Mouse (Mus musculus): ENCODE data around the gene Pdcd11. TPM values are rescaled to one million over a fixed set of nuclear protein-coding genes. Genes with fewer than 3 reads are reported as not detected.
"Not testable (repeated sequence)": the region's sequence is repeated elsewhere in the genome, so short reads cannot be mapped to it uniquely, and the experiment has no call there.

Gene Pdcd11
- total and polyA plus RNA-seq, 2 experiments from 2014 or later = 3.8 to 11.0 TPM

DNA sequence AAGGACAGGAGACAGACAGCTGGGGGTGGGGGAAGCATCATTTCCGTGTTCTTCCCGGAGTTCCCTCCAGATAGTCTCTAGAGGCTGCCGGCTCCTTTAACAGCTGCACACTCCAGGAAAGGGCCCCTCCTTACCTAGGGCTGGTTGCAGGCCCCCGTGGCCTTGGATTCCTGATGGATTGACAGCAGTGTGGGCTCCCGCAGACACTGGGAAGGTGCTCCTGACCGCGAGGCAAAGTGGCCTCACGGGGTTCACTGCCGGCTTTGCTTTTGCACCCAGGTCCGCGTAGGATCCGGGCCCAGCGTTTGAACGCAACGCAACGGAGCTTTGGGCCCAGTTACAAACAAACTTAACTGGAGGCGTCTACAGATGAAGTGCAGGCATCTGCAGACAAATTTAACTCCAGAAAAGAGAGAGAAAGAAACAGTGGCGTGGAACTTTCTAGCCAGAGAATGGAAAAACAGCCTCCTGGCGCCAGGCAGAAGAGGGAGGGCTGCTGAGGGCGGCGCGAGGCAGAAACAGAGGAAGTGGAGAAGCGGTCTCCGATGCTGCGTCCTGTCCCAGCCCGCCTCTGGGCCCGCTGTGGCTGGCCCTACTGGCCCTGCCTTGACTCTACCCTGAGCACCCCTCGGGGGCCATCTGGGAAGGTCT lies 47.3 kb downstream of the Pdcd11 start, which contains the start of gene Calhm2:
Gene Calhm2, minus strand, starts transcription at position 524 of the 651 bp plus-strand sequence.
- Histone ChIP-seq H3K4me1 (ENCODE audit: insufficient read depth, low read length) (peaks cover 5% of the 10 kb centered on the region; the same call in 1 of the 2 replicates), H3K9me3 (ENCODE audit: low read length) (no peaks in the 10 kb centered on the region), H3K27ac (ENCODE audit: low read depth, low read length) (no peak within 1 kb of the TSS), H3K36me3 (ENCODE audit: insufficient read depth, low read length) (no peaks in the 10 kb centered on the region), H3K4me3 (ENCODE audit: low read depth, low read length) (peak within 1 kb of the TSS; percentile 22; the same call in 1 of the 2 replicates), H3K4me2 (ENCODE audit: low read depth, low read length, poor library complexity, severe bottlenecking) (peak within 1 kb of the TSS; percentile 50), H3K9ac (replicated peaks; ENCODE audit: low read length, poor library complexity, severe bottlenecking) (peak within 1 kb of the TSS; percentile 50; the same call in 1 of the 2 replicates), H3K27me3 (ENCODE audit: insufficient read depth, low read length) (no peaks in the 10 kb centered on the region; the same call in none of the 2 replicates)
- WGBS = 11% methylated on average over 28 of the region's 28 CpGs
- ATAC-seq (ENCODE audit: low FRiP score) (no peak), DNase-seq (ENCODE audit: low spot score) (peak; percentile 35)
- no peak for TF ChIP-seq CTCF (IDR thresholded peaks at IDR 0.05)

DNA sequence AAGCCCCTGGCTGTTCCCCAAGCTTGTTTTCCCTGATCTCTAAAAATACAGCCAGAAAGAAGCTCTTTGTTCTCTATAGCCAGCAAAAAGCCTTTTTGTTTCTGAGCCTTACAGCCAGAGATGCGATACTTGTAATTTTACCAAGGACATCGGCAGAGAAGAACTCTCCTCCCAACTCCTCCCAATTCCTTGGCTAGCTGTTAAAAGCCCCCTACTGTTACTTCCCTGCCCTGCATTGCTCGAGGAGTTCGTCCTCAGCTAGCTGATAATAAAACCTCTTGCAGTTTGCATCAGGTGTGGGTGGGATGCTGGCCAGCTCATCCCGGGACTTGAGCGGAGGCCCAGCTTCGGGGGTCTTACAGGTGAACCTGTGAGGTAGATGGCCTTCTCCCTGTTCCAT lies 49.0 kb downstream of the Pdcd11 start:
- not testable (repeated sequence) for H3K36me3 ChIP-seq (ENCODE audit: insufficient read depth, low read length); H3K9me3 ChIP-seq (ENCODE audit: low read length); H3K4me1 ChIP-seq (ENCODE audit: insufficient read depth, low read length); ATAC-seq (ENCODE audit: low FRiP score); H3K4me2 ChIP-seq (ENCODE audit: low read depth, low read length, poor library complexity, severe bottlenecking); H3K27ac ChIP-seq (ENCODE audit: low read depth, low read length); H3K27me3 ChIP-seq (ENCODE audit: insufficient read depth, low read length); H3K4me3 ChIP-seq (ENCODE audit: low read depth, low read length); DNase-seq (ENCODE audit: low spot score); H3K9ac ChIP-seq (replicated peaks; ENCODE audit: low read length, poor library complexity, severe bottlenecking)
- peak; percentile 41 for TF ChIP-seq CTCF (IDR thresholded peaks at IDR 0.05)
- WGBS = 46% methylated on average over 7 of the region's 7 CpGs

DNA sequence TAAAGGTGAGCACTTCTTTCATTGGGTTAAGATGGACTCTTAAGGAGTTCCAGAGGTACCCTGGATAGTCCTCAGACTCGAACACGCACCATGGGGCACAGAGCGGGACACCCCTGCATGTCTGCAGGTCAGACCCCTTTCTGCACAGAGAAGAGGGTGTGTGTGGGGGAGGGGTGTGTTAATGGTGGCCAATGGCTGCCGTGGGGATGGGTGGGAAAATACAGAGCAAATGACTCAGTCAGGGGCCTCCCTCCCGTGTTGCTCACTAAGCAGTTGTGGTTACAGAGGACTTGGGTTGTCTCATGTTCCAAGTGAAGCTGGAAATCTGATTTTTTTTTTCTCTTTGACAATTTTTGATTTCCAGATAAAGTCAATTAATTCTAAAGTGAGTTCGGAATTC lies 51.9 kb downstream of the Pdcd11 start:
- H3K27ac ChIP-seq (ENCODE audit: low read depth, low read length) = no peak overlapping the region
- TF ChIP-seq CTCF (IDR thresholded peaks at IDR 0.05) = no peak
- WGBS = 82% methylated on average over 6 of the region's 6 CpGs

DNA sequence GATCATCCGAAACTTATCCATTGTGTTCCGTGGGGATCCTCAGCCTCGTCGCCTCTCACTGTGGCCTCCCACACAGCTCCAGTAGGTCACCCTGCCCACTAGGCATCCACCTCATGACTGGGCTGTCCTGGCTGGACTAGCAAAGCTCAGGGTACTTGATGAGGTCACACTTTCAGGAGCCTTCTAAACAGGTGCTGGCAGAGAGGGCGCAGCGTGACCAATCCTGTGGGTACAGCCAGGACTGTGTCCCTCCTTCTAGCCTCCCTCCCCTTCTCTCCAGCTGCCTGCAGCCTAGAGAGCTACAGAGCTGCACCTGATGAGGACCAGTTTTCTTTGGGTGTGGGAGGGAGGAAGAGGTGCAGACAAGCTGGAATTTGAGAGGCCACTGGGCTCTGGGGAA lies 53.6 kb downstream of the Pdcd11 start, which contains the start of gene Calhm1:
Gene Calhm1, minus strand, starts transcription at position 101 of the 400 bp plus-strand sequence.
- Histone ChIP-seq H3K36me3 (ENCODE audit: insufficient read depth, low read length) (no peaks in the 10 kb centered on the region), H3K9me3 (ENCODE audit: low read length) (no peaks in the 10 kb centered on the region), H3K4me2 (ENCODE audit: low read depth, low read length, poor library complexity, severe bottlenecking) (no peak within 1 kb of the TSS), H3K4me1 (ENCODE audit: insufficient read depth, low read length) (no peaks in the 10 kb centered on the region), H3K27me3 (ENCODE audit: insufficient read depth, low read length) (no peaks in the 10 kb centered on the region), H3K9ac (replicated peaks; ENCODE audit: low read length, poor library complexity, severe bottlenecking) (no peak within 1 kb of the TSS), H3K27ac (ENCODE audit: low read depth, low read length) (no peak within 1 kb of the TSS), H3K4me3 (ENCODE audit: low read depth, low read length) (no peak within 1 kb of the TSS)
- no peak for DNase-seq (ENCODE audit: low spot score)
- WGBS = 96% methylated on average over 6 of the region's 6 CpGs
- ATAC-seq (ENCODE audit: low FRiP score) = no peak
- TF ChIP-seq CTCF (IDR thresholded peaks at IDR 0.05) = no peak

More for the DNA sequence above, 51.9 kb downstream of the Pdcd11 start:
- Histone ChIP-seq H3K4me2 (ENCODE audit: low read depth, low read length, poor library complexity, severe bottlenecking) (no peak overlapping the region), H3K9me3 (ENCODE audit: low read length) (no peaks in the 10 kb centered on the region), H3K27me3 (ENCODE audit: insufficient read depth, low read length) (no peaks in the 10 kb centered on the region; the same call in none of the 2 replicates), H3K36me3 (ENCODE audit: insufficient read depth, low read length) (no peaks in the 10 kb centered on the region), H3K4me3 (ENCODE audit: low read depth, low read length) (no peak overlapping the region), H3K9ac (replicated peaks; ENCODE audit: low read length, poor library complexity, severe bottlenecking) (no peak overlapping the region), H3K4me1 (ENCODE audit: insufficient read depth, low read length) (peaks cover 4% of the 10 kb centered on the region; the same call in 1 of the 2 replicates)
- ATAC-seq (ENCODE audit: low FRiP score) (no peak), DNase-seq (ENCODE audit: low spot score) (no peak)

DNA sequence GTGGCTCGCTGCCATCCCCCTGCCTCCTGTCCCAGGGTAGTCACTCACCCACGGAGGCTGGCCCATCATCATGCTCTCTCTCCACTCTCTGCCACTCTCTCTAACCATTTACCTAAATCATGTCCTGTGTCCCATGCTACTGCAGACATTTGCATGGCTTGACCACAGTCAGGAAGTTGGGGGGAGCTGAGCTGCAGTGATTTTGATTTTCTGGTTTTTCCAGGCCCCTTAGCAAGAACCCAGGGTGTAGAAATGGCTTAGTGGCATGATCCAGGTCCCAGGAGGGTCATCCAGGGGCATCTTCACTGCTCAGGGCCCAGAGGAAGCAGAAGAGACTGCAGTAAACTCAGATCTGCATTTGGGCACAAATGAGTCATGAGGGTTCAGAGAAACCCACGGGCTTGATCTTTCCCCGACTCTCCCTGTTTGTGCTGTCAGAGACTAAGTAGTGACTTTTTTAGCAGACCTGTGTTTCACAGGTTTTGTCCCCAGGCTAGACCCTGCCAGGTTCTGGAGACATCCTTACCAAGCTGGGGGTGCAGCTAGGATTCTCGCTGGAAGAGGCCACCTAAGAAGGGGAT lies 57.8 kb downstream of the Pdcd11 start:
- H3K27me3 ChIP-seq (ENCODE audit: insufficient read depth, low read length) = no peaks in the 10 kb centered on the region
- no peak for TF ChIP-seq CTCF (IDR thresholded peaks at IDR 0.05)
- ATAC-seq (ENCODE audit: low FRiP score) (no peak), DNase-seq (ENCODE audit: low spot score) (no peak)
- H3K36me3 ChIP-seq (ENCODE audit: insufficient read depth, low read length) = no peaks in the 10 kb centered on the region
- no peak overlapping the region for H3K27ac ChIP-seq (ENCODE audit: low read depth, low read length)
- H3K4me3 ChIP-seq (ENCODE audit: low read depth, low read length) = no peak overlapping the region
- H3K9ac ChIP-seq (replicated peaks; ENCODE audit: low read length, poor library complexity, severe bottlenecking) = no peak overlapping the region
- no peaks in the 10 kb centered on the region for H3K4me1 ChIP-seq (ENCODE audit: insufficient read depth, low read length)
- WGBS = 74% methylated on average over 5 of the region's 5 CpGs
- no peak overlapping the region for H3K4me2 ChIP-seq (ENCODE audit: low read depth, low read length, poor library complexity, severe bottlenecking)
- H3K9me3 ChIP-seq (ENCODE audit: low read length) = no peaks in the 10 kb centered on the region

DNA sequence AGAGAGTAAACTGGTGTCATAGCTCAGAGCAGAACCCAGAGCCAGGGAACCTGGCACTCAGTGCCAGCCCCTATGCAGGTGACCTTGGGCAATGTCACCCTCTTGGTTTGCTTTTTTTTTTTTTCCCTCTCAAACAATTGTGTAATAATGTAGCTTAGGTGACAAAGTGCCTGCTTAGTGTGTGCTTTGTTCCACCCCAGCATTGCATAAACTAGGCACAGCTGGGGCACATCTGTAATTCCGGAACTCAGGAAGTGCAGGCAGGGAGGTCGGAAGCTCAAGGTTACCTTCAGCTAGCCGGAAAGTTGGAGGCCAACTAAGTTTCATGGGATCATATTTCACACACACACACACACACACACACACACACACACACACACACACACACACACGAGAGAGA lies 59.3 kb downstream of the Pdcd11 start:
- H3K9me3 ChIP-seq (ENCODE audit: low read length) = no peaks in the 10 kb centered on the region
- H3K27me3 ChIP-seq (ENCODE audit: insufficient read depth, low read length) = no peaks in the 10 kb centered on the region
- no peaks in the 10 kb centered on the region for H3K36me3 ChIP-seq (ENCODE audit: insufficient read depth, low read length)
- no peak for ATAC-seq (ENCODE audit: low FRiP score)
- no peak overlapping the region for H3K4me3 ChIP-seq (ENCODE audit: low read depth, low read length)
- 67% methylated on average over 4 of the region's 4 CpGs for WGBS
- H3K4me1 ChIP-seq (ENCODE audit: insufficient read depth, low read length) = no peaks in the 10 kb centered on the region
- H3K27ac ChIP-seq (ENCODE audit: low read depth, low read length) = no peak overlapping the region
- H3K4me2 ChIP-seq (ENCODE audit: low read depth, low read length, poor library complexity, severe bottlenecking) = no peak overlapping the region
- H3K9ac ChIP-seq (replicated peaks; ENCODE audit: low read length, poor library complexity, severe bottlenecking) = no peak overlapping the region
- TF ChIP-seq CTCF (IDR thresholded peaks at IDR 0.05) = no peak
- no peak for DNase-seq (ENCODE audit: low spot score)

All from midbrain, postnatal 0 days (tissue).